Mouse (Mus musculus): ENCODE measurements around the gene Taar8a. TPM values are rescaled to one million over a fixed set of nuclear protein-coding genes. Genes with fewer than 3 reads are reported as not detected.
"Not testable (repeated sequence)": the region's sequence is repeated elsewhere in the genome, so short reads cannot be mapped to it uniquely, and the experiment has no call there.

Taar8a gene
- polyA plus RNA-seq, 1 experiment from 2014 or later, result not detected

GRCm38 (mm10) chr10:24103299-24103698, 27.0 kb downstream of the Taar8a start:
- not testable (repeated sequence) for H3K36me3 ChIP-seq (ENCODE audit: control insufficient read depth, insufficient read depth, low read length); H3K9me3 ChIP-seq (ENCODE audit: control insufficient read depth, low read length); H3K9ac ChIP-seq (ENCODE audit: low read length); H3K27me3 ChIP-seq (ENCODE audit: control insufficient read depth, insufficient read depth, low read length); H3K4me2 ChIP-seq (ENCODE audit: low read length); ATAC-seq (ENCODE audit: insufficient number of reproducible peaks, insufficient read depth, low FRiP score, low read depth); H3K27ac ChIP-seq (replicated peaks in 1 of 2; ENCODE audit: control insufficient read depth in 1 of 2, insufficient read depth in 1 of 2, low read depth in 2 of 2, low read length in 2 of 2); H3K4me1 ChIP-seq (ENCODE audit: control insufficient read depth in 2 of 2, insufficient read depth in 2 of 2, low read length in 2 of 2); H3K4me3 ChIP-seq (ENCODE audit: control insufficient read depth in 1 of 2, insufficient read depth in 1 of 2, low read depth in 1 of 2, low read length in 2 of 2)
- 42% methylated on average over 1 of the region's 1 CpGs for WGBS

- no peaks in the 10 kb centered on the region for H3K4me1 ChIP-seq (ENCODE audit: control insufficient read depth in 2 of 2, insufficient read depth in 2 of 2, low read length in 2 of 2)
- H3K36me3 ChIP-seq (ENCODE audit: control insufficient read depth, insufficient read depth, low read length), result no peaks in the 10 kb centered on the region
Observed at GRCm38 (mm10) chr10:24107747-24108146, 31.4 kb downstream of the Taar8a start.

DNA sequence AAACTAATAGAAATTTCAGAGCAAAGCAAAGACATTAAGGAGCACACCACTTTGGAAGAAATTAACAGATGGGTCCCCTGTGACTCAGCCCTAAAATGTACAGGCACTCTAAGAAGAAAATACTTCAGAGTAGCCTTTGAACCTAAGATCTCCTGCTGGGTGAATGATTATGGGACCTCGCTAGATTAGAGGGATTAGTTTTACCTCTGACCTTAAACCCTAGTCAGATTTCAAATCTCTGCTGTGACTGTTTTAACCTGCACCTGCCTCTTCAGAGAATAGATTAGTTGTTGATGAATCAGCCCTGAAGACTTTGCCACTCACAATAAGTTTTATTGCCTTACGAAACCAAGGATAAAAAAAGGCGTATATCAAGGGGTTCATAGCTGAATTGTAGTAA, 31.9 kb downstream of the Taar8a start:
- Histone ChIP-seq H3K4me3 (ENCODE audit: control insufficient read depth in 1 of 2, insufficient read depth in 1 of 2, low read depth in 1 of 2, low read length in 2 of 2) (no peak overlapping the region), H3K27ac (replicated peaks in 1 of 2; ENCODE audit: control insufficient read depth in 1 of 2, insufficient read depth in 1 of 2, low read depth in 2 of 2, low read length in 2 of 2) (no peak overlapping the region), H3K9me3 (ENCODE audit: control insufficient read depth, low read length) (no peaks in the 10 kb centered on the region), H3K27me3 (ENCODE audit: control insufficient read depth, insufficient read depth, low read length) (no peaks in the 10 kb centered on the region), H3K4me2 (ENCODE audit: low read length) (no peak overlapping the region), H3K9ac (ENCODE audit: low read length) (no peak overlapping the region), H3K36me3 (ENCODE audit: control insufficient read depth, insufficient read depth, low read length) (no peaks in the 10 kb centered on the region), H3K4me1 (ENCODE audit: control insufficient read depth in 2 of 2, insufficient read depth in 2 of 2, low read length in 2 of 2) (no peaks in the 10 kb centered on the region)
- ATAC-seq (ENCODE audit: insufficient number of reproducible peaks, insufficient read depth, low FRiP score, low read depth), result no peak
- WGBS, result 72% methylated on average over 3 of the region's 3 CpGs

More at GRCm38 (mm10) chr10:24107747-24108146, 31.4 kb downstream of the Taar8a start:
- Histone ChIP-seq H3K27me3 (ENCODE audit: control insufficient read depth, insufficient read depth, low read length) (no peaks in the 10 kb centered on the region), H3K4me3 (ENCODE audit: control insufficient read depth in 1 of 2, insufficient read depth in 1 of 2, low read depth in 1 of 2, low read length in 2 of 2) (no peak overlapping the region), H3K27ac (replicated peaks in 1 of 2; ENCODE audit: control insufficient read depth in 1 of 2, insufficient read depth in 1 of 2, low read depth in 2 of 2, low read length in 2 of 2) (no peak overlapping the region), H3K4me2 (ENCODE audit: low read length) (no peak overlapping the region), H3K9me3 (ENCODE audit: control insufficient read depth, low read length) (no peaks in the 10 kb centered on the region), H3K9ac (ENCODE audit: low read length) (no peak overlapping the region)
- WGBS, result 61% methylated on average over 5 of the region's 5 CpGs
- ATAC-seq (ENCODE audit: insufficient number of reproducible peaks, insufficient read depth, low FRiP score, low read depth), result no peak

- not testable (repeated sequence) for ATAC-seq (ENCODE audit: insufficient number of reproducible peaks, insufficient read depth, low FRiP score, low read depth); H3K9me3 ChIP-seq (ENCODE audit: control insufficient read depth, low read length); H3K4me1 ChIP-seq (ENCODE audit: control insufficient read depth in 2 of 2, insufficient read depth in 2 of 2, low read length in 2 of 2); H3K9ac ChIP-seq (ENCODE audit: low read length); H3K4me3 ChIP-seq (ENCODE audit: control insufficient read depth in 1 of 2, insufficient read depth in 1 of 2, low read depth in 1 of 2, low read length in 2 of 2); H3K4me2 ChIP-seq (ENCODE audit: low read length); H3K27ac ChIP-seq (replicated peaks in 1 of 2; ENCODE audit: control insufficient read depth in 1 of 2, insufficient read depth in 1 of 2, low read depth in 2 of 2, low read length in 2 of 2); H3K27me3 ChIP-seq (ENCODE audit: control insufficient read depth, insufficient read depth, low read length); H3K36me3 ChIP-seq (ENCODE audit: control insufficient read depth, insufficient read depth, low read length)
- WGBS, result 80% methylated on average over 8 of the region's 8 CpGs
Observed at GRCm38 (mm10) chr10:24109434-24109833, 33.1 kb downstream of the Taar8a start, which contains the start of gene Taar9. Gene Taar9 (minus strand): TSS chr10:24109534.

GRCm38 (mm10) chr10:24111116-24111778, 34.9 kb downstream of the Taar8a start:
- no peak overlapping the region for H3K4me2 ChIP-seq (ENCODE audit: low read length)
- H3K27ac ChIP-seq (replicated peaks in 1 of 2; ENCODE audit: control insufficient read depth in 1 of 2, insufficient read depth in 1 of 2, low read depth in 2 of 2, low read length in 2 of 2), result no peak overlapping the region
- ATAC-seq (ENCODE audit: insufficient number of reproducible peaks, insufficient read depth, low FRiP score, low read depth), result no peak
- H3K27me3 ChIP-seq (ENCODE audit: control insufficient read depth, insufficient read depth, low read length), result no peaks in the 10 kb centered on the region
- H3K4me3 ChIP-seq (ENCODE audit: control insufficient read depth in 1 of 2, insufficient read depth in 1 of 2, low read depth in 1 of 2, low read length in 2 of 2), result no peak overlapping the region
- H3K4me1 ChIP-seq (ENCODE audit: control insufficient read depth in 2 of 2, insufficient read depth in 2 of 2, low read length in 2 of 2), result no peaks in the 10 kb centered on the region
- WGBS, result 47% methylated on average over 6 of the region's 6 CpGs
- no peaks in the 10 kb centered on the region for H3K36me3 ChIP-seq (ENCODE audit: control insufficient read depth, insufficient read depth, low read length)
- H3K9ac ChIP-seq (ENCODE audit: low read length), result no peak overlapping the region
- H3K9me3 ChIP-seq (ENCODE audit: control insufficient read depth, low read length), result peaks cover 14% of the 10 kb centered on the region; the same call in 1 of the 2 replicates

Other genes with a start within 250 kb of the Taar8a start
- gene Vnn3, start 225.0 kb upstream of the Taar8a start, polyA plus RNA-seq (2014; fragmentation: Nextera tagmentation; extraction: Ambion mirVana), result 0.15 and 0.43 TPM in 2 replicates
- gene Vnn1, start 181.8 kb upstream of the Taar8a start, polyA plus RNA-seq (2014; fragmentation: Nextera tagmentation; extraction: Ambion mirVana), result 3.7 and 4.5 TPM in 2 replicates
- gene Taar1, start 156.1 kb upstream of the Taar8a start, polyA plus RNA-seq (2014; fragmentation: Nextera tagmentation; extraction: Ambion mirVana), result not detected in 2 replicates
- not detected in 2 replicates for gene Taar2, start 137.9 kb upstream of the Taar8a start, polyA plus RNA-seq (2014; fragmentation: Nextera tagmentation; extraction: Ambion mirVana)
- gene Taar3, start 126.9 kb upstream of the Taar8a start, polyA plus RNA-seq (2014; fragmentation: Nextera tagmentation; extraction: Ambion mirVana), result not detected in 2 replicates
- gene Taar4, start 116.0 kb upstream of the Taar8a start, polyA plus RNA-seq (2014; fragmentation: Nextera tagmentation; extraction: Ambion mirVana), result not detected in 2 replicates
- gene Taar5, start 105.8 kb upstream of the Taar8a start, polyA plus RNA-seq (2014; fragmentation: Nextera tagmentation; extraction: Ambion mirVana), result not detected in 2 replicates
- not detected in 2 replicates for gene Taar6, start 90.9 kb upstream of the Taar8a start, polyA plus RNA-seq (2014; fragmentation: Nextera tagmentation; extraction: Ambion mirVana)
- gene Taar7a, start 83.0 kb upstream of the Taar8a start, polyA plus RNA-seq (2014; fragmentation: Nextera tagmentation; extraction: Ambion mirVana), result not detected in 2 replicates
- not detected in 2 replicates for gene Taar7b, start 76.6 kb upstream of the Taar8a start, polyA plus RNA-seq (2014; fragmentation: Nextera tagmentation; extraction: Ambion mirVana)
- gene Taar7d, start 49.3 kb upstream of the Taar8a start, polyA plus RNA-seq (2014; fragmentation: Nextera tagmentation; extraction: Ambion mirVana), result not detected in 2 replicates
- not detected in 2 replicates for gene Taar7e, start 38.9 kb upstream of the Taar8a start, polyA plus RNA-seq (2014; fragmentation: Nextera tagmentation; extraction: Ambion mirVana)
- gene Taar7f, start 27.0 kb upstream of the Taar8a start, polyA plus RNA-seq (2014; fragmentation: Nextera tagmentation; extraction: Ambion mirVana), result not detected in 2 replicates
- gene Taar8b, start 15.8 kb downstream of the Taar8a start, polyA plus RNA-seq (2014; fragmentation: Nextera tagmentation; extraction: Ambion mirVana), result not detected in 2 replicates
- gene Taar8c, start 25.4 kb downstream of the Taar8a start, polyA plus RNA-seq (2014; fragmentation: Nextera tagmentation; extraction: Ambion mirVana), result not detected in 2 replicates
- not detected in 2 replicates for gene Taar9, start 33.0 kb downstream of the Taar8a start, polyA plus RNA-seq (2014; fragmentation: Nextera tagmentation; extraction: Ambion mirVana)
- gene Stx7, start 72.8 kb downstream of the Taar8a start, polyA plus RNA-seq (2014; fragmentation: Nextera tagmentation; extraction: Ambion mirVana), result 87.4 and 91.7 TPM in 2 replicates
- gene Moxd1, start 147.0 kb downstream of the Taar8a start, polyA plus RNA-seq (2014; fragmentation: Nextera tagmentation; extraction: Ambion mirVana), result 9.1 and 10.4 TPM in 2 replicates